Mouse (Mus musculus) lung, postnatal 0 days (tissue): Measurements from ENCODE around the gene Myo5a.

Experiments
- CTCF ChIP-seq: IDR thresholded peaks from 2 replicates; pipeline ENCODE4 v1.5.1; 2016; ENCODE audit warnings: antibody characterized with exemption, mild to moderate bottlenecking
- EP300 ChIP-seq: IDR thresholded peaks from 2 replicates; pipeline ENCODE4 v1.6.1; 2016; ENCODE audit warnings: antibody characterized with exemption, mild to moderate bottlenecking, control low read depth

GRCm38 (mm10) chr9:75255820-75256545 is 185.2 kb downstream of the Myo5a start:
- TF ChIP-seq CTCF, result no peak
- TF ChIP-seq EP300, result no peak
